Comparison of ENCODE assay signal across 8 mouse cellular contexts in genomic region chr2:104817555-104818330, GRCm38 (mm10). TPM values are rescaled to one million over a fixed set of nuclear protein-coding genes. Genes with fewer than 3 reads are reported as not detected.
DNase-seq lines count a peak whose midpoint lies in the region; ATAC-seq and TF ChIP-seq lines count a peak whose summit lies in the region.

No protein-coding gene starts in this region.

- no peak for DNase-seq in left cerebral cortex, adult 2 months (ENCODE audit: extremely low spot score in 1 of 2, low spot score in 2 of 2)
- no peak for DNase-seq in left cerebral cortex, adult 11 months (ENCODE audit: low spot score)
- DNase-seq in R1 (ENCODE audit: low read depth, low spot score): peak; percentile 74
- DNase-seq in liver, postnatal 0 days: no peak
- DNase-seq in ovary, adult 18-20 months (ENCODE audit: low spot score): no peak
- no peak for DNase-seq in gastrocnemius, postnatal 14 days
- DNase-seq in urinary bladder, adult 2 months (ENCODE audit: low spot score): no peak

- H3K27me3 ChIP-seq in heart, embryonic 15.5 days: no peaks in the 10 kb centered on the region
- no peaks in the 10 kb centered on the region for H3K27me3 ChIP-seq in liver, postnatal 0 days (ENCODE audit: insufficient read depth, low read length)

- H3K9ac ChIP-seq in heart, embryonic 15.5 days: peak overlapping the region; percentile 99
- H3K9ac ChIP-seq in liver, postnatal 0 days (replicated peaks): peak overlapping the region; percentile 92

- H3K4me2 ChIP-seq in heart, embryonic 15.5 days: peak overlapping the region; percentile 90
- H3K4me2 ChIP-seq in liver, postnatal 0 days (ENCODE audit: low read depth, low read length): peak overlapping the region; percentile 99

- TF ChIP-seq EP300 in liver, postnatal 0 days (IDR thresholded peaks at IDR 0.05; ENCODE audit: low read depth): no peak

- intact Hi-C loops in left cerebral cortex, adult 2 months (cut with DNase I): loop anchor here (2.0 kb wide), 1 partner anchor 199 kb away; the partner anchor contains the start of gene Eif3m
- intact Hi-C loops in gastrocnemius, postnatal 14 days (cut with DNase I; ENCODE audit: low total_unique reads): no loop called here

- TF ChIP-seq CTCF in left cerebral cortex, adult 2 months (IDR thresholded peaks at IDR 0.05): no peak
- no peak for TF ChIP-seq CTCF in liver, postnatal 0 days (IDR thresholded peaks at IDR 0.05; ENCODE audit: low read depth)

- H3K4me3 ChIP-seq in left cerebral cortex, adult 2 months: peak overlapping the region; percentile 94
- H3K4me3 ChIP-seq in heart, embryonic 15.5 days: peak overlapping the region; percentile 97
- peak overlapping the region; percentile 92 for H3K4me3 ChIP-seq in liver, postnatal 0 days (ENCODE audit: low read depth, low read length)

- peak overlapping the region; percentile 77; the same call in 1 of the 2 replicates for H3K27ac ChIP-seq in left cerebral cortex, adult 2 months
- peak overlapping the region; percentile 99 for H3K27ac ChIP-seq in heart, embryonic 15.5 days
- H3K27ac ChIP-seq in liver, postnatal 0 days (ENCODE audit: low read depth): peak overlapping the region; percentile 97; the same call in 1 of the 2 replicates

- no peak for ATAC-seq in heart, embryonic 15.5 days (replicated peaks; ENCODE audit: insufficient number of reproducible peaks, insufficient read depth, low FRiP score, low read depth)
- ATAC-seq in liver, postnatal 0 days: no peak

- peaks cover 20% of the 10 kb centered on the region for H3K4me1 ChIP-seq in heart, embryonic 15.5 days (replicated peaks)
- peaks cover 15% of the 10 kb centered on the region for H3K4me1 ChIP-seq in liver, postnatal 0 days (ENCODE audit: insufficient read depth)

- no peaks in the 10 kb centered on the region for H3K9me3 ChIP-seq in heart, embryonic 15.5 days (replicated peaks)
- no peaks in the 10 kb centered on the region for H3K9me3 ChIP-seq in liver, postnatal 0 days (ENCODE audit: low read length)

- WGBS in heart, embryonic 15.5 days: 1% methylated on average over 15 of the region's 15 CpGs
- WGBS in liver, postnatal 0 days (ENCODE audit: insufficient replicate concordance): 1% methylated on average over 15 of the region's 15 CpGs

- H3K36me3 ChIP-seq in heart, embryonic 15.5 days: no peaks in the 10 kb centered on the region
- no peaks in the 10 kb centered on the region for H3K36me3 ChIP-seq in liver, postnatal 0 days (replicated peaks; ENCODE audit: insufficient read depth, low read length)

RNA-seq across cellular contexts. Expression of gene Qser1, which starts 1.2 kb away (rescaled TPM):
- total RNA-seq in left cerebral cortex, adult 2 months (2021): 10 to 100 TPM; 10.2 to 10.8 TPM
- polyA plus RNA-seq in heart, embryonic 15.5 days (2015; fragmentation: Nextera tagmentation; extraction: Ambion mirVana): 5.8 and 6.5 TPM in 2 replicates
- 1.2 TPM in 2 replicates for polyA plus RNA-seq in liver, postnatal 0 days (2015; fragmentation: Nextera tagmentation; extraction: Ambion mirVana)
- 10 to 100 TPM; 27.2 to 28.4 TPM for total RNA-seq in gastrocnemius, postnatal 14 days (2021)
- polyA plus RNA-seq in urinary bladder, adult 2 months (2012; rRNA removed): 8.1 and 10.3 TPM in 2 replicates

RNA-seq across cellular contexts. Expression of gene Prrg4, which starts 31.9 kb away (rescaled TPM):
- under 1 TPM; 0.49 to 0.63 TPM for total RNA-seq in left cerebral cortex, adult 2 months (2021)
- polyA plus RNA-seq in heart, embryonic 15.5 days (2015; fragmentation: Nextera tagmentation; extraction: Ambion mirVana): 0.94 and 2.3 TPM in 2 replicates
- 0.52 and 0.67 TPM in 2 replicates for polyA plus RNA-seq in liver, postnatal 0 days (2015; fragmentation: Nextera tagmentation; extraction: Ambion mirVana)
- 1 to 10 TPM in 1 of 2 experiments, under 1 TPM in 1; 0.51 to 1.3 TPM for total RNA-seq in gastrocnemius, postnatal 14 days (2021)
- 5.0 and 5.5 TPM in 2 replicates for polyA plus RNA-seq in urinary bladder, adult 2 months (2012; rRNA removed)

RNA-seq across cellular contexts. Expression of gene Ccdc73, which starts 49.9 kb away (rescaled TPM):
- 1 to 10 TPM in 1 of 2 experiments, not detected in 1; 2.4 TPM for total RNA-seq in left cerebral cortex, adult 2 months (2021)
- polyA plus RNA-seq in heart, embryonic 15.5 days (2015; fragmentation: Nextera tagmentation; extraction: Ambion mirVana): 5.1 and 9.0 TPM in 2 replicates
- 7.2 and 7.9 TPM in 2 replicates for polyA plus RNA-seq in liver, postnatal 0 days (2015; fragmentation: Nextera tagmentation; extraction: Ambion mirVana)
- 1 to 10 TPM; 4.0 to 4.4 TPM for total RNA-seq in gastrocnemius, postnatal 14 days (2021)
- polyA plus RNA-seq in urinary bladder, adult 2 months (2012; rRNA removed): 13.0 and 13.1 TPM in 2 replicates
